Mouse (Mus musculus): ENCODE data around the gene Gucy1b1.

The Gucy1b1 gene

GRCm38 (mm10) chr3:82036262-82037044, 38.0 kb downstream of the Gucy1b1 start:
- no peak for DNase-seq (ENCODE audit: low spot score in 2 of 2)

- no peak for DNase-seq (ENCODE audit: low spot score in 2 of 2)
These were observed 44.3 kb downstream of the Gucy1b1 start for GRCm38 (mm10) chr3:82030008-82030748.

- DNase-seq (ENCODE audit: low spot score in 2 of 2): no peak
These were observed 45.3 kb downstream of the Gucy1b1 start for GRCm38 (mm10) chr3:82029229-82029628.

GRCm38 (mm10) chr3:82027286-82027685, 47.2 kb downstream of the Gucy1b1 start:
- no peak for DNase-seq (ENCODE audit: low spot score in 2 of 2)

GRCm38 (mm10) chr3:82023065-82023464, 51.4 kb downstream of the Gucy1b1 start:
- no peak for DNase-seq (ENCODE audit: low spot score in 2 of 2)

GRCm38 (mm10) chr3:82022421-82022920, 52.0 kb downstream of the Gucy1b1 start:
- DNase-seq (ENCODE audit: low spot score in 2 of 2): no peak

- no peak for DNase-seq (ENCODE audit: low spot score in 2 of 2)
These were observed 60.3 kb downstream of the Gucy1b1 start for GRCm38 (mm10) chr3:82014148-82014703.

GRCm38 (mm10) chr3:82007002-82007401, 67.5 kb downstream of the Gucy1b1 start:
- DNase-seq (ENCODE audit: low spot score in 2 of 2): no peak

- no peak for DNase-seq (ENCODE audit: low spot score in 2 of 2)
These were observed 78.5 kb downstream of the Gucy1b1 start for GRCm38 (mm10) chr3:81995988-81996387.

- DNase-seq (ENCODE audit: low spot score in 2 of 2): no peak
These were observed 79.1 kb downstream of the Gucy1b1 start for GRCm38 (mm10) chr3:81995371-81995770.

GRCm38 (mm10) chr3:81990531-81990930, 84.0 kb downstream of the Gucy1b1 start:
- DNase-seq (ENCODE audit: low spot score in 2 of 2): no peak

GRCm38 (mm10) chr3:81989692-81990141, 84.8 kb downstream of the Gucy1b1 start:
- DNase-seq (ENCODE audit: low spot score in 2 of 2): no peak

- DNase-seq (ENCODE audit: low spot score in 2 of 2): no peak
These were observed 86.9 kb downstream of the Gucy1b1 start for GRCm38 (mm10) chr3:81987628-81988027.

- DNase-seq (ENCODE audit: low spot score in 2 of 2): no peak
These were observed 88.4 kb downstream of the Gucy1b1 start for GRCm38 (mm10) chr3:81986103-81986502.

GRCm38 (mm10) chr3:81985100-81985499, 89.4 kb downstream of the Gucy1b1 start:
- DNase-seq (ENCODE audit: low spot score in 2 of 2): no peak

- no peak for DNase-seq (ENCODE audit: low spot score in 2 of 2)
These were observed 91.2 kb downstream of the Gucy1b1 start for GRCm38 (mm10) chr3:81983120-81983895.
